Mouse (Mus musculus): ENCODE data around the gene Usp16. TPM values are rescaled to one million over a fixed set of nuclear protein-coding genes. Genes with fewer than 3 reads are reported as not detected.
"Not testable (repeated sequence)": the region's sequence is repeated elsewhere in the genome, so short reads cannot be mapped to it uniquely, and the experiment has no call there.

Usp16 gene
- total RNA-seq, 2 experiments from 2014 or later: 78.0 to 78.3 TPM

DNA sequence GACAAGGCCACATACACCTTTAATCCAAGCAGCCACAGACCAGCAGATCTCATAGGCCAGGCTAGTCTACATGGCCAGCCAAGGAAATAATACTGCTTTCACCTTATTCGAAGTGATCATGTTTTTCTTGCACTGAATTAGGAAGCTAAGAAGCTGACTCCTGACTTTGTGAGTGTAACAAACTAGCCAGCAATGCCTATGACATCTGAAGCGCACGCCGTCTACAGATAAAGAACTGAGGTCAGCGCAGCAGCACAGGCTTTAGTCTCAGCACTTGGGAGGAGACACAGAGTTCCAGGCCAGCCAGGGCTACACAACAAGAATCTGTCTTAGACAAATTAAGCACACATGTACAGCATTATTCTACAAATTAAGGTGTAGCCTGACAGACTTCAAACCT, 32.2 kb downstream of the Usp16 start:
- no peak for DNase-seq

DNA sequence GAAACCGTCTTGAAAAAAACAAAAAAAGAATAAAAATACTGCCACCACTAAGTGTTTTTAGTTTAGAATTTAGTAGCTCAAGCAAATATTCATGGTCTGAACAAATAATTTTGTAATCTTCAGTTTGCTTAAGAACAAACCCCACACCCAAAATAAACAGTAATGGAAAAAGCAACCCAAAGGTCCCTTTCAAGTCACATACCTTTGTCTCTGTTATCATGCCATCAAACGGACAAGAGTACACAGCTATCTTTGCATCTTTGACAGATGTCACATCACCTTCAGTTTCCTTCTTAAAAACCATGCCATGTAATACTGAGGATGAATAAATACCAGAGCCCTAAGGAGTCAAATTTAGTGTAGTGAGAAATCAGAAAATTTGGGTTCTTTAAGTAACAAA, 34.1 kb downstream of the Usp16 start:
- no peak for DNase-seq

GRCm38 (mm10) chr16:87492191-87492792, 37.8 kb downstream of the Usp16 start:
- not testable (repeated sequence) for DNase-seq

- DNase-seq: peak in 1 of 2 experiments; percentile 19
Observed at GRCm38 (mm10) chr16:87494955-87495655, 40.6 kb downstream of the Usp16 start.

GRCm38 (mm10) chr16:87495716-87496447, 41.4 kb downstream of the Usp16 start, which contains the start of gene Cct8:
Gene Cct8 (minus strand): TSS chr16:87495873.
- DNase-seq: peak; percentile 97 to 98

DNA sequence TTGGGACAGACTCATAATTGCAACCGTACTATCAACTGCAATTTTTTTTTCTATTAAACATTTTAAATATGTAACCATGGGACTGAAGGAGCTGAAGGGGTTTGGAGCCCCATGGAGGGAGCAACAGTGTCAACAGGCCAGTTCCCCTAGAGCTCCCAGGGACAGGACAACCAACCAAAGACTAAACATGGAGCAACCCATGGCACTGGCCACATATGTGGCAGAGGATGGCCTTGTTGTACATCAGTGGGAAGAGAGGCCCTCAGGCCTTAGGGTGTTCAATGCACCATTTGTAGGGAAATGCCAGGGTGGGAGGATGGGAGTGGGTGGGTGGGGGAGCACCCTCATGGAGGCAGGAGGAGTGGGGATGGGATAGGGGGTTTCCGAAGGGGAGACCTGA, 42.2 kb downstream of the Usp16 start:
- DNase-seq: no peak

GRCm38 (mm10) chr16:87497171-87497570, 42.7 kb downstream of the Usp16 start:
- DNase-seq: no peak

DNA sequence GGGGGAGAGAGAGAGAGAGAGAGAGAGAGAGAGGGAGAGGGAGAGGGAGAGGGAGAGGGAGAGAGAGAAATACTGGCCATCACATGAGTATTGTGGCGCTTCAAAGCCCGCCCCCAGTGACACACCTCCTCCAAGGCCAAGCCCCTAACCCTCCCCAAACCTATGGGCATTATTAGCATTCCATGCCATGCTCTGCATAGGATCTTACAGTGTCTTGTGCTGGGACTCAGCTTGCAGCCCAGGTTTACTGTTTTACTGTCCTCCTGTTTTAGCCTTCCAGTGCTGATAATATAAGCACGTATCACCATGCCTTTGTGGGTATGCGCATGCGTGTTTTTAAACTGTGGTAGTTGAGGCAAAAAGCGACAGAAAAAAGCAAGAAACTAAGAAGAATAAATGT, 45.1 kb downstream of the Usp16 start:
- no peak for DNase-seq

DNA sequence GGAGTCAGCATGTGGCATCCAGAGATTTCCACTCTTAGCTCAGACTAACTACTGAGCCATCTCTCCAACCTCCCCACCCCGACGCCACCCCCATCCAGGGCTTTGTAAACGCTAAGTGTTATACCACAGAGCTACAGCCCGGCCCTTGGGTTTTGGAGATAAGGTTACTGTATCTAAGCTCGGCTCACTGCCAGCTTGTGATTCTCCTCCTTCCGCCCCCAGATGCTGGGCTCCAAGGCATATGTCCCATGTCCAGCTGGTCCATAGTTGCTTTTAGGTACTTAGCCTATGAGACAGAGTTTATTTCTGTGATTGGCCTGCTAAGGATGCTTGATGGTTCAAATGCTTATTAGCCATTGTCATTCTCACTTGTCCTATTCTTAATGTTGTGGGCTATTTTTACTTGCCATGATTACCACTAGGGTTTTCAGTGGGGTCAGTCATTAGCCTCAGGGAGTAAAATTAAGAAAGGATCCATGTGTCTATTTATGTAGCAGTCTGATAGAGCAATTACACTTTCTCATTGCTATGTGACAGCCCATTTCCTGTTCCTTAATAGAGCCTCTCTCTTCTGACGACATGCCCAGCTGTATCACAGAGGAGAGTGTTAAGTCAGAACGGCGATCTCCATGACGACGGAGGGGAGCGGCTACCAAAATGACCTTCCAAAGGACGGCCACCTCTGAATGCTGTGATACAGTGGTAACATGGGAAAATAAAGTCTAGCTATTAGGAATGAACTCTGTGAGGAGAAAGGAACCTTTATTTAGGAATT, 47.0 kb downstream of the Usp16 start:
- peak; percentile 47 for DNase-seq

GRCm38 (mm10) chr16:87511706-87512105, 57.2 kb downstream of the Usp16 start:
- no peak for DNase-seq

- DNase-seq: peak; percentile 20 to 49
Observed at GRCm38 (mm10) chr16:87512331-87512730, 57.8 kb downstream of the Usp16 start.

- DNase-seq: peak in 1 of 2 experiments; percentile 25
Observed at GRCm38 (mm10) chr16:87524228-87524627, 69.7 kb downstream of the Usp16 start.

DNA sequence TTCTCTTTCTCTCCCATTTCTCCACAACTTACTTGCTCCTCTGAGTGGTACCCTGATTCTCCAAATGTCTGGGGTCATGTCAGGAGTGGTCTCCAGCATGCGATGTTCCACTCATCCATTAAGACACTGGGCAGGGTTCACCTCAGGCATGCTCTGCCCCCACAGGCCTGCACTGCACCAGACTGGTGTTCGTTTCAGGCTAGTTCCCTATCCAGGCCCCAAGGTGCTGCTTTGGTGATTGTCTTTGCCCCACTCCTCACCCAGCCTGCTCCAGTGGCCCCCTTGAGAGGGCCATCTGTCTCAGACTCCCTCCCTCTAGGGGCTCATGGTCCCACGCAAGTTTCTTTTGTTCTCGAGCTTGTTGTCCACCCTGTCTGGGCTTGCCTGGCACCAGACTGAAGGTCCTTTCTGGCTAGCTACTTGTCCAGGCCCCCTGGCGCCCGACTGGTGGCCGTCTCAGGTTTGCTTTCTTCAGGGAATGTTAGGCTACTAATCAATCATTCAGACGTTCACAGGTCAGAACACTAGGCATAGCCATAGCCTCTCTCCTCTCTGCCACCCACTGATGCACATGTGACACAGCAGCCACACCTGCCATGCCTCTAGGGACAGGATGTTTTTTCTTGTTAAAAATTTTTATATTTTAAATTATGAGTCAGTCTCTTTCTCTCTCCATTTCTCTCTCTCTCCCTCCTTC, 73.2 kb downstream of the Usp16 start:
- DNase-seq: no peak

DNA sequence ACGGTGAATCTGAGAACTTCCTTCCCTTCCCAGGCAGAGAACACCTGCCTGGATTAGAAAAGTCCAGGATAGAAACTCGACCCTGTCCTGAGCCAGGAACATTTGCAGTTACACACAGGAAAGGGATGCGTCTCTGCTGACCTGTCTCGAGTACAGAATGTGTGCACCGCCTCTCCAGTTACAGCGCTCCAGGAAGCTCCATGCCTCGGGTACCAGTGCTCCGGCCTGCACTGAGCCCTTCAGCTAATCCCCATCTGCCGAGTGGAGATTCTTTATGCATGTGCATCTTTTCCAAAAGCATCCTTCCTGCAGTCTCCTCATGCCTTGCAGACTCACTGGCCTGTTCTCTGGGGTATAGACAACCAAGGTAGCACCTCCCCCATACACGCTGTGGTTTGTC, 74.3 kb downstream of the Usp16 start:
- no peak for DNase-seq

Other genes with a start within 250 kb of the Usp16 start
- 10 to 100 TPM; 16.7 to 26.1 TPM for gene N6amt1, start 100.5 kb upstream of the Usp16 start, total RNA-seq (2021)
- 10 to 100 TPM; 35.8 to 36.8 TPM for gene Ltn1, start 22.1 kb upstream of the Usp16 start, total RNA-seq (2021)
- 1 to 10 TPM; 6.0 to 7.9 TPM for gene Rwdd2b, start 14.1 kb upstream of the Usp16 start, total RNA-seq (2021)
- 100 to 1,000 TPM; 202 to 252 TPM for gene Cct8, start 41.2 kb downstream of the Usp16 start, total RNA-seq (2021)
- 1 to 10 TPM in 1 of 2 experiments, under 1 TPM in 1; 0.72 to 1.0 TPM for gene Map3k7cl, start 98.6 kb downstream of the Usp16 start, total RNA-seq (2021)
- 10 to 100 TPM; 18.6 to 31.2 TPM for gene Bach1, start 244.2 kb downstream of the Usp16 start, total RNA-seq (2021)